Mouse (Mus musculus) erythroid progenitor cell, adult 5-6 weeks (primary cell): ENCODE results near the gene Sf3a1. TPM values are rescaled to one million over a fixed set of nuclear protein-coding genes. Genes with fewer than 3 reads are reported as not detected.
"Not testable (repeated sequence)": the region's sequence is repeated elsewhere in the genome, so short reads cannot be mapped to it uniquely, and the experiment has no call there.

Experiments
- ATAC-seq: replicated peaks from 2 replicates; pipeline ENCODE4 v1.8.0; 2016; ENCODE audit warnings: moderate number of reproducible peaks, mild to moderate bottlenecking, moderate TSS enrichment, inconsistent platforms; ENCODE audit not compliant: poor library complexity, low FRiP score, severe bottlenecking
- total RNA-seq, 2 experiments: library from RNA; stranded (forward) in 1 of 2; stranded (reverse) in 1 of 2; fragments of 150-400 nt in 1 of 2; fragments of 186-747, 209-891 nt in 1 of 2; gene quantifications; 2 replicates each; pipeline versions ENCODE4 v1.2.3 to v1.2.4; 2015 to 2017; ENCODE audit warnings: low replicate concordance in 2 of 2

The Sf3a1 gene
- total RNA-seq (2015; ENCODE audit: low replicate concordance) (42.2 and 60.4 TPM in 2 replicates), total RNA-seq (2017; ENCODE audit: low replicate concordance) (23.9 and 24.6 TPM in 2 replicates)

DNA sequence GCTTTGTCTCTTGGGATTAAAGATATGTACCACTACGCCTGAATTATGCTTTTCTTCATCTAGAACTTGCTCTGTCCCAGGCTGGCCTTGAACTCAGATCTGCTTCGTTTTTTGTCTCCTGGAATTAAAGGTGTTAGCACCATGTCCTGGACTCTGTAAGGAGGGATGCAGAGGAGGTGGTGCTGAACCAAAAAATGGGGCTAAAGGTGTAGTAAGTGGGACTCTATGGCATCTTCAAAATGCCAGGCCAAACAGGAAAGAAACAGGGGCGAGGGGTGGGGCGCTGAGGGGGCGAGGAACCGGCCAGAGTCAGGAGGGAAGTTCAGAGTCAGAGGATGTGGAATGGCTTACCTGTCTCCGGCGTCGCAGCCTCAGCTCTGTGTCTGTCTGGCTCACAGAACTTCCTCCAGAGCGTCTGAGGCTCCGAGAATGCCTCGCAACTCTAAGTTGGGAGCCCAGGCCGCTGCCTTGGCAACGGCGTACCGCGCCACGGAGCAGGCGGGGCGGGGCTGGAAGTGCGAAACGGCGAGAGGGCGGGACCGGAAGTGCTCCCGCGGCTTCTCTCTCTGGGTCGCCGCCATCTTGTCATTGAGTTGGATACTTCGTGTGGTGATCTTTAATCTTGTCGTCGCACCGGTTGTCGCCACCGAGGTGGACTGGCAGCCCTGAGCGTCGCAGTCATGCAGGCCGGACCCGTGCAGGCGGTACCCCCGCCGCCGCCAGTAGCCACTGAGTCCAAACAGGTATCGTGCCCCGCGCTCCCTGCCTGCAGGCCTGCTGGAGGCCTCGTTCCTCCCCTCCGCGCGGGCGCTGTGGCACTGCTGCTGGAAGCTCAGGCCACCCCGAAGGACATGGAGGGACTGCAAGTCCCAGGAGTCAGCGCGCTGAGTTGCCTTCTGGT, at the start of gene Sf3a1, which contains the start of gene Ccdc157:
TSS of gene Sf3a1 (plus strand) at position 543 of the 901 bp plus-strand sequence.
TSS of gene Ccdc157 (minus strand) at position 486 of the 901 bp plus-strand sequence.
- ATAC-seq: peak; percentile 99

- no peak for ATAC-seq
These were observed 48.1 kb upstream of the Sf3a1 start for GRCm38 (mm10) chr11:4112033-4112432.

DNA sequence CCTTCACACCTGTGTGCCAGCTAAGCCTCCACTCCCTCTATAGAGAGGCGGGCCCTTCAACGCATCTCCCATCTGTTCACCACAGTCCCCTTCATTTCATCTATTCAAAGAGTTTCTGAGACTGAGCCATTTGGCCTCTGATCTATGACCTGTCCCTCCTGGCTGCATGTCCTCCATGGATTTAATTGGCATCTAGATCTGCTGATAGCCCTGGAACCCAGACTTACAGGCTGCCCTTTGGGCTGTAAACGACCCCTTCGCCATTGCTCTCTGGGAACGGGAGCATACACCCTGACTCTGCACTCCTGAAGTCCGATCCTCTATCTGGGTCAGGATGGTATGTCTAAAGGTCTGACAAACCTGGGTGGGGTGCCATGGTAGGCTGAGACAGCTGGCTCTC, 47.3 kb upstream of the Sf3a1 start:
- no peak for ATAC-seq

- ATAC-seq: no peak
These were observed 46.7 kb upstream of the Sf3a1 start for GRCm38 (mm10) chr11:4113496-4113895.

GRCm38 (mm10) chr11:4113970-4114369, 46.2 kb upstream of the Sf3a1 start:
- ATAC-seq: no peak

DNA sequence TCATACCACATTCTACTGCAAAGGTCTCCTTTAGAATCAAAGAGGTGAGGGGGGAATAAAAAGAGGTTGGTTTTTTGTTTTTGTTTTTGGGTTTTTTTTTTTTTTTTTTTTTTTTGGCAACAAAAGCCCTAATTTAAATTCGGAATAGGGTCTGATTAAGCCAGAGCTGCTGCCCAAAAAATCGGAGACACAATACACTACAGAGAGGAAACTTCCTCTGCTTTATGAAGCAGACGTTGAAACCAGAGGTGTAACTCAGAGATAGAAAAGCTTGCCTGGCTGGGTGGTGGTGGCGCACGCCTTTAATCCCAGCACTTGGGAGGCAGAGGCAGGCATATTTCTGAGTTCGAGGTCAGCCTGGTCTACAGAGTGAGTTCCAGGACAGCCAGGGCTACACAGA, 45.6 kb upstream of the Sf3a1 start:
- ATAC-seq: not testable (repeated sequence)

DNA sequence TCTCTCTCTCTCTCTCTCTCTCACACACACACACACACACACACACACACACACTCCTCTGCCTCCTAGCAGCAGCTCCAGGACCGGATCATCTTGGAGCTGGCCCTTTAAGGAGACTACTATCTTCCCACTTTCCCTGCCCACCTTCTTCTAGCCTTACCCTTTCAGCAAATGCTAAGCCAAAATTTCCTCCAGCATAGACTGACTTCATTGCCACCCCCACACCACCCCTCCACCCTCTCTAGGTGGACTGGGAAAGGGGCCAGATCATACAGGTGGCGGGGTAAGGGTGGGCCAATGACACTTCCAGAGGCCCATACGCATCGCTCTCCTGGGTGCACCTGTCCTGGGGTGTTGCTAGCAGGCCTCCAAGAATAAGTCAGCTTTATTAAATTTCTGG, 44.7 kb upstream of the Sf3a1 start:
- ATAC-seq: no peak

DNA sequence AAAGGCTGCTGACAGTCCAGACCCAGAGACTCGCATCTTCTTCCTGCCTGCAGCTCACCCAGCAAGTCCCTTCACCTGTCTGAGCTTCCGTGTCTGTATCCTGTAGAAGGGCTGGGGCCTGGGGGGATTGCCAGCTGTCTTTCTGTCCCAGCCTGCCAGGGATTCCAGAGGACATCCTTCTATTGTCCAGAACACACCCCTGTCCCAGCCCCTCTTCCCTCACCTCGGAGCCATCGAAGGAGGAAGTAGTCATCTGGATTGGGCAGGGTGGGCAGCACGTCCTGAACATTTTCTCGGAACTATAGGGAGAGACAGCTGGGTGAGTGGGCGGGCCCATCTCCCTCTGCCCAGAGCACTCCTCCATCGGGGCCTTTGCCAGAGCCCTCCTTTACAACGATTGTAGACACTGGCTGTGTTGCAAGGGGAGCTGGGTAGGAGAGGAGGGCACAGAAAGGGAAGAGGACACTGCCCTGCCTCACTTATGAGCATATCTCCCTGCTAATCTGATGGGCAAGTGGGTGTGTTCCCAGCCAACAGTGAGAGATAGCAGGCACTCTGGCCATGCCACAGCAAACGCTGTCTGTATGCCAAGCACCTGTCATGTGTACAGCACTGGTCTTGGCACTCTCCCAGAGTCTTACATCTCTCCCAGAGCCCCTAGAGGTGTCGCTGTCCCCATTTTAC, 43.5 kb upstream of the Sf3a1 start:
- ATAC-seq: peak; percentile 52

GRCm38 (mm10) chr11:4117372-4118071, 42.6 kb upstream of the Sf3a1 start:
- ATAC-seq: peak; percentile 55

DNA sequence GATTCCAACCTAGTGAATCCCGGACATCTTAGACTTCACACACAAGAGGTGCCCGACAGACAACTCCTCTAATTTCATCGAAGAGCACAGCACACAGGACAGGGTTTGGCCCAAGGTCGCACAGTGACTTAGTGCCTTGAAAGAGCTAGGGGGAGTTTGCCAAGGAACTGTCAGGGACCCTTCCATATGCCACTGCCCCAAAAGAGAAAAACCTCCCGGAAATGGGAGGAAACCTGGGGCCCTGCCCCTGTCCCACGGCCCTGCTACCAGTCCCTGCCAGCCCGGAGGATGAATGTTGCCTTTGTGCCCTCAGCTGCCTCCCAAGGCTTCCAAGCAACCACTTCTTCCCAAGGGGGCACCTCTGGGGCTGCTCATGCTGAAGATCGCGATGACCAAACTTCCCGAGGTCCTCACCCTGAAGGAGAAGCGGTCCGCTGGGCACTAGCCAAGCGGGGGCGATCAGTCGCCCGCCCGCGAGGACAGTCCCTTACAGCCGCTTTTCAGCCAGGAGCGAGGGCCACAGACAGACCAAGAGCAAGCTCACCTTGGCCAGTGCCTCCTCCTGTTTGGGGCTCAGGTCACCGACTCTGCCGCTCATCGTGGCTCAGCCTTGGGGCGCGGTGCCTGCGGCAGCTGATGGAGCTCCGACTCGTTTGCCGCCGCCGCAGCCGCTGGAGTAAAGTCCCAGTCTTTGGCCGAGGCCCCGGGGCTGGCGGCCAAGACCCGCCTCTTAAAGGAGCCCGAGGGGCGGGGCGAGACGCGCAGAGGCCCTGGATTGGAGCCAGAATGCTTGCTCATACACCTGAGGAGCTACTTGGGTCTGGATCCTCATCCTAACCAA, 41.8 kb upstream of the Sf3a1 start:
- peak; percentile 68 for ATAC-seq

DNA sequence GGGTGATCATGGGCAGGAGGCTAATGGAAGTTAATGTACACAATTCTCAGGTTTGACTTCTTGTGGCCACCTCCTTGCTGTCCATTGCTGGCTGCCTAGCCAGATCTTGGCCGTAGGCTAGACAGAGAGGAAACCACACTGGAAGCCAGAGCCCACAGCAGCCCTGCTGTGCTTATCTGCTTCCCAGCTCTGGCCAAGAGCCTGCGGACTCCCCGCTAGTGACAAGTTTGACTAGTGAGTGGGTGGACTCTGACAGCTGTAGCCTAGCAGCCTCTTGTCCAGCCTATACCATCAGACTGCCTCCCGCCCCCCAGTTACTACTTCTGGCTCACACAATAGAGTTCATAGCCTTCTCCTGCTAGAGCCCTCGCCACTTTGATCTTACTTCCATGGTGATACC, 40.5 kb upstream of the Sf3a1 start:
- ATAC-seq: no peak

DNA sequence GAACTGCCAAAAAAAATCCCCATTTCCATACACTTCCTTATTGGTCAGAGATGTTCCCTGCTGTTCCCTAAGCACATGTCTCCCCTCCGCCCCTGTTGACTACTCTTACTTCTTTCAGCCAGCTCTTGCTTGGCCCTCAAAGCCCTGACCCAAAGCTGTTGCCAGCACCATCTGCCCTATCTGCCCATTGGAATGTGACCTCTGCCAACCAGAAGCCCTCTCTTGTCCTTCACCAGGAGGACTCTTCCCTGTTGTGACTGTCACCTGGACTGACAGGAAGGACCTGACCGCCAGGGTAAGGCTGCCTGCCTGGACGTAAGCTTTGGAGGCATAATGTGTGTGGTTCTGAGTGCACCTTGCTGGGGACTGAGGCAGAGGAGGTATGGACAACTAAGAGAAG, 38.5 kb upstream of the Sf3a1 start:
- ATAC-seq: no peak

DNA sequence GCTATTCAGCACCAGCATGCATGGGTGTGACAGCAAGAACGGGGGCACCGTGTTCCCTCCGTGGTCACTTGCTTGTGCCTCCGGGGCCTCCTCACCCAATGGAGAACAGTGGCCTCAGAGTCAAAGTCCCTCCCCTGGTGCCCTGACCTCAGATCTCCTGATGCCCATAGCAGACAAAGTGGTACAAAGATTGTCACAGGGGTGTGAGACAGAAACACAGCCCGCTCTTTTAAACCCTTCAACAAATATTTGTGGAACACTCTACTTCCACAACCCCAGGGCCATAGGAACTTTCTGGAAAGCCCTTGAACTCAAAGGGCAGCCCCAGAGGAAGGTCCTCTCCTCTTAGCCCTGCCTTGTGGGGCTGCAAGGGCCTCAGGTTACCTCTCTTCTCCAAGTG, 37.9 kb upstream of the Sf3a1 start:
- no peak for ATAC-seq

GRCm38 (mm10) chr11:4122742-4123579, 37.2 kb upstream of the Sf3a1 start, which contains the start of gene Sec14l2:
Gene Sec14l2 (minus strand): TSS chr11:4123415.
- ATAC-seq: peak; percentile 28; the same call in 1 of the 2 replicates

DNA sequence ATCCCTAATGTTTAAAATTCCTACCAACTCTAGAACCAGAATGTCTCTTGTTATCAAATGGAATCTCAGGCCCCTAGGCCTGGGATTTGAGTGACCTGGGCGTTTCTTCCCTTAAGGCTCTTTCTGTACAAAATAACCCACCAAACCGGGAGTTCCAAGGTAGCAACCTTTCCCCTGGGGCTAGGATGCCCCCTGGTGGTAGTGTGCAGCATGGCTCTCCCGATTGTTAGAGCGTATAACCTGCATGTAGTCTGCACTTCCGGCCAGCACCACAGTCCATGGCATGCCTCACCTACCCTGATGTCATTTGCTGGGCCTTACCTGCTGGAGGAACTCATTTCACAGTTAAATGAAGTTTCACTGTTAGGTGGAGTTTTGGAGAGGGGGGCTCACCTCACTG, 36.2 kb upstream of the Sf3a1 start:
- peak; percentile 71 for ATAC-seq

- no peak for ATAC-seq
These were observed 33.1 kb upstream of the Sf3a1 start for GRCm38 (mm10) chr11:4127059-4127458.

DNA sequence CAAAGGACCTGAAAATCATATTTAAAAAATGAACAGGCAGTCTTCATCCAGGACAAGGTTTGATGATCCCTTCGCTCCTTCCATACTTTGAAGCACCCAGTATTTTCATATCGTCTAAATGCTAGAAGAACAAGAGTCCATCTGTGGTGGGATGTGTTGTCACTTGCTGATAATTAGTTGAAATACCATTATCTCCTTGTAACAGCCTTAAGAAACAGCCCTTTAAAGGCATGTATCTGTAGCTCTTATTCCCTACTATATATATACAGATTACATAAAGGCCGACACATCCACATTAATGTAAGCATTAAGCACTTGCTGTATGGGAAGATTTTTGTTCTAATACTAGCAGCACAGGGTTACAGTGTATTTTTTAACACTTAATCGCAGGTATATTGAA, 31.7 kb upstream of the Sf3a1 start:
- ATAC-seq: 0 out of 2 replicates have a peak, but pooled peaks have one; percentile 39

GRCm38 (mm10) chr11:4133450-4133849, 26.7 kb upstream of the Sf3a1 start:
- no peak for ATAC-seq
